Mouse (Mus musculus) mouse trophoblast stem cell (cell line): ENCODE results near the gene Tfam.

Source experiments
- in situ Hi-C, 2 experiments: fragments of 300-500 bp; cut with MseI, MboI; formaldehyde crosslinking; loops; 2 replicates in 1 of 2; 3 replicates in 1 of 2; pipeline ENCODE4 v1.15.1; 2025

The Tfam gene

GRCm38 (mm10) chr10:71238240-71238554 lies at the start of gene Tfam:
Gene Tfam (minus strand): TSS chr10:71238280.
- in situ Hi-C loops = no loop called here

GRCm38 (mm10) chr10:71285126-71285580 lies 47.1 kb upstream of the Tfam start, which contains the start of gene Ube2d1:
Gene Ube2d1 (minus strand): TSS chr10:71285262.
- in situ Hi-C loops = no loop called here

- in situ Hi-C loops = no loop called here
Observed at GRCm38 (mm10) chr10:71284511-71285125, 46.5 kb upstream of the Tfam start.

DNA sequence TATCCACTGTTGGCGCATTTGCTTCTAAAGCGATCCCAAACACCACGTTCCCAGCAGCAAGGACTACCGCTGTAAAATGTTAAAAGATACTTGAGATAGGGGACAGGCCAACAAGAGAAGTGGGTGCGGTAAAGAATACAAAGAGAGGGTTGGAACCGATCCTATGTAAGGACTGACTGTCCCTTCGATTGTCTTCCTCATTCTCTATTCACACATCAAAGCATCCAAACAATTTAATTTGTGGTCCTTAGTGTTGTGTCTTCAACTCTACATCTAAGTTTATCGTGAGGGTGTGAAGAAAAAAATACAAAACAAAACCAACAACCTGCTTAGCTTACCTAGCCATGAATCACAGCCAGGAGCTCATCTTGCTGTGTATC lies 46.0 kb upstream of the Tfam start:
- in situ Hi-C loops = no loop called here

DNA sequence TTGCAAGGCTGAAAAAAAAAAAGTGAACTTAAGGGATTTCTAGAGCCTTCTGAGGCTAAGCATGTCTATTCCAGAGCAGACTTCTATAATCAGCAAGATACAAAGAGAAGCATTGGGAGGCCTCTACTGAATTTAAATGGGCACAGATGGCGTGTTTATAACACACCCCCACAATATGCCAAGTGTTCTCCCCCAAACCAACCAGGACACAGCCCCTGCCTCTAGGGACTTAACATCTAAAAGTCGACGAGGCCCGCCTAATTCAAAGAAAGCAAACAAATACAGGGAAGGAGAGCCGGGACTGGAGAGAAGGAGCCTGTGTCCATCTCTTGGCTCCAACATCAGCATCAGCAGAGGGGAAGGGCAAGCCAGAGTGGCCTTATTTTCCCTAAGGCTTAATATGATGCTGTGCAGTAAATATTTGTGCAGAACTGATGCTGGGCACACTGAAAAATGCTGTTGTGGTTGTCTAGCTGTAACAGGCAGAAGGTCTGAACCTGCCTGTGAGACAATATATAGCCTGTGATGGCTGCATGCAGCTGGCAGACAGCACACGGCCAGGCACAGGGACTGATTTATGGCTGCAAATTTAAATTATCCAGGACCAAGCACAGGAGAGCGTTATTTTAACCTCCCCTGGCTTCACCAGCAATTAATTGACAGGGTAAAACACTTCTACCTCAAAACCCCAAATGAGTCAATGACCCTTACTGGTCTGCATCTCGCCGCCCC lies 35.1 kb upstream of the Tfam start:
- in situ Hi-C loops = no loop called here

DNA sequence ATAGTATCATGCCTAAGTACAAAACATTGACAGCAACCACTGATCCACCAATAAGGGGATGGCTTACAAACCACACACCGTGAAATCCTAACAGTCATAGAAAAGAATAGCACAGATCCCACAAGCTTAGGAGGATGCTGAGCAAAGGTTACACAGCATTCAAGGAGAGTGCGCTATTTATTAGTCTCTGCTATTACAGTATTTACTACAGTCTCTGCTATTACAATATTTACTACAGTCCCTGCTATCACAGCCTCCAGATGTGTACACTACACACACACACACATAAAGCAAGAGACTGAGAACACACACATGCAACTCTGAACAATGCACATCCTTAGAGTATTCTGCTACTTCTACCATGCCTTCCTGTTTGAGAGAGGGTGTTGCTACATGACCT lies 29.9 kb upstream of the Tfam start:
- in situ Hi-C loops = no loop called here

DNA sequence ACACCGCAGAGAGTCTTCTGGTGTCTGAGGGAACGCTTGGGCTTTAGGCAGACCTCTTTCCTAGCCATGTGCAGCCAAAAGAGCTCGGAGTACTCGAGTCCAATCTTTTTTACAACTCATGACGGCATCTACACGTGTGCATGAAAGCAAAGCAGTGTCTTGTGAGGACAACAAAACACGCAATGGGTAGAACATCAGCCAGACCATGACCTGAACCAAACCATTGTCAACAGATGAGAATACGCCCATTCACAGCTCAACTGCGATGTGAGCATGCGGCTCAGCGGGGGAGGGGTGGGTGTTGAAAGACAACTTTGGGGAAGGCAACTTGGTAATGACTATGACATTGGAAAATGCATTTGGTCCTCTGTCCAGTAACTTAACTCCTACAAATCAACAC lies 29.4 kb upstream of the Tfam start:
- in situ Hi-C loops = no loop called here

GRCm38 (mm10) chr10:71265067-71265466 lies 27.0 kb upstream of the Tfam start:
- in situ Hi-C loops = no loop called here

- in situ Hi-C loops = no loop called here
Observed at GRCm38 (mm10) chr10:71261637-71262036, 23.6 kb upstream of the Tfam start.

DNA sequence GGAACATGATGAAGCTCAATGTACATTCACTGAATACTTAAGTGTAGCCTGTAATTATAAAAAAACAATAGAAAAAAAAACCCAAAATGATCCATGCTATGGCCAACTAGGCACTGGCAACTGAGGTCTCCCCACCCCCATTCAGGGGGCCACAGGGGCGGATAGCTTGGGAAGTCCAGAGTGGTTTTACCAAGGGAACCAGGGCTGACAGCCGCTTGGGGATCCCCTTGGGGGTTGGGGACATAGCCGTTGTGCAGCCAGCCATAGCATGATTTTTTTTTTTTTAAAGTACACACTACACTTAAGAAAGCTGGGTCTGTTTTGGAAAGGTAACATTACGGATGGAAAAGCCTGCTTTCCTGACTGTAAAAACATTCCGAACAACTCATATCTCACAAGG lies 20.9 kb upstream of the Tfam start:
- in situ Hi-C loops = no loop called here

- in situ Hi-C loops = no loop called here
Observed at GRCm38 (mm10) chr10:71258516-71258915, 20.4 kb upstream of the Tfam start.

DNA sequence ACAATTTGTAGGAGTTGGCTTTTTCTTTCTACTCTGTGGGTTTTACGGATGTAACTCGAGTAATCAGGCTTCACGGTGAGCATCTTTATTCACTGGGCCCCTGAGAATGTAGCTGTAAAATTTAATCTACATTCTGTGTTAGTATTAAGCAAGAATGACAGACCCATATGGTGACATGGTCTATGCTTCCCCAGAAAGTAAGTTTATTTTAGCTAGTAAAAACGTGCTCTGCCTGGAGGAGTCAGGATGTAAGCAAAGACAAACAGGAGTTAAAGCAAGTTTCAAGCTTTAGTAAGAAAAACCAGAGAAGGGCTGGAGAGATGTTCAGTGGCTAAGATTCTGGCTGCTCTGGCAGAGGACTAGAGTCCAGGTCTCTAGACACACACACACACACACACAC lies 15.1 kb upstream of the Tfam start:
- in situ Hi-C loops = no loop called here

- in situ Hi-C loops = no loop called here
Observed at GRCm38 (mm10) chr10:71252421-71252820, 14.3 kb upstream of the Tfam start.

GRCm38 (mm10) chr10:71251846-71252245 lies 13.8 kb upstream of the Tfam start:
- in situ Hi-C loops = no loop called here

GRCm38 (mm10) chr10:71251256-71251655 lies 13.2 kb upstream of the Tfam start:
- in situ Hi-C loops = no loop called here

GRCm38 (mm10) chr10:71250472-71250871 lies 12.4 kb upstream of the Tfam start:
- in situ Hi-C loops = no loop called here

DNA sequence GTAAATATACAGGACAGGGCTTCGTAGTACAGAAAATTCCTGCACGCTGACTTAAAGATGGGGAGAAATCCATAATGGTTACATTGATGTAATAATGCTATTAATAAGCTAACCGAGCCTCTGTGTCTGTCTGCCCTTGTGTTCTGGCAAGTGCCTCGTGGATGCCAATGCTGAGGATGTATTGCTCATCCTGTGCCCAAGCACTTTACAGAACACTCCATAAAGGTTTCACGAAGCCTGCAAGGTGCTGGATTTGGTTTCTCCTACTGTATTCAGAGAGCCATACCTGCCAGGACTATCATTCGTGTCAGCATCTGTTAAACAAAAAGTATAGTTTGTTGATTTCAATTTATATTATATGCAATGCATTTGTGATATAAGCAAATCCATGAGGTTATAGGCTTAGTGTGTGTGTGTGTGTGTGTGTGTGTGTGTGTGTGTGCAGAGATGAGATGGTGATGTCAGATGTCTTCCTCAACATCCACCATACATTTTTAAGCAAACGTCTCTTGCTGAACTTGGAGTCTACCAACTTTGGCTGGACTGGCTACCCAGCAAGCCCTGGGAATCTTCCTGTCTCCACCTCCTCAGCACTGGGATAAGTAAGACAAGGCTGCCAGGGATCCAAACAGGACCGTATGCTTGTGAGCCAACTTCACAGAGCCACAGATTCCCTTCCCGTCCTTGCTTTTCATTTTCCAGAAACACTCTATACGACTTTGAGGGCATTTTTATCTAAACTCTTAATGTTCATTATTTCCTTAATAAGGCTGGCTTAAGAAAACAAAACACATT lies 11.2 kb upstream of the Tfam start:
- in situ Hi-C loops = no loop called here

DNA sequence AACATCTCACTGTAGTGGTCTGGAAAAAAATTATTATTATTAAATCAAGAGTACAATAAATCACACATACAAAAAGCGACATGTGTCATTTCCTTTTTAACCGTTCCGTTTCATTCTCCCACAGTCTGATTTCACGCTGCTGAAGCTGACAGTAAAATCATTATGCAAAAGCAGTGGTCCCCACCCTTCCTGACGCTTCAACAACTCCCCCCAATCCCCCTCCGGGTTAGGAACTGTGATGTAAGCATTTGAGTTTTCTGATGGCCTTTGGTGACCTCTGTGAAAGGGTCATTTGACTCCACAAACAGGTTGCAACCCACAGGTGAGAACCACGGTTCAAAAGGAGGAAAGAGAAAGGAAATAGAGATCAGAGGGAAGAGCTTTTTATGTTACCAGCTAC lies 8.9 kb upstream of the Tfam start:
- in situ Hi-C loops = no loop called here

DNA sequence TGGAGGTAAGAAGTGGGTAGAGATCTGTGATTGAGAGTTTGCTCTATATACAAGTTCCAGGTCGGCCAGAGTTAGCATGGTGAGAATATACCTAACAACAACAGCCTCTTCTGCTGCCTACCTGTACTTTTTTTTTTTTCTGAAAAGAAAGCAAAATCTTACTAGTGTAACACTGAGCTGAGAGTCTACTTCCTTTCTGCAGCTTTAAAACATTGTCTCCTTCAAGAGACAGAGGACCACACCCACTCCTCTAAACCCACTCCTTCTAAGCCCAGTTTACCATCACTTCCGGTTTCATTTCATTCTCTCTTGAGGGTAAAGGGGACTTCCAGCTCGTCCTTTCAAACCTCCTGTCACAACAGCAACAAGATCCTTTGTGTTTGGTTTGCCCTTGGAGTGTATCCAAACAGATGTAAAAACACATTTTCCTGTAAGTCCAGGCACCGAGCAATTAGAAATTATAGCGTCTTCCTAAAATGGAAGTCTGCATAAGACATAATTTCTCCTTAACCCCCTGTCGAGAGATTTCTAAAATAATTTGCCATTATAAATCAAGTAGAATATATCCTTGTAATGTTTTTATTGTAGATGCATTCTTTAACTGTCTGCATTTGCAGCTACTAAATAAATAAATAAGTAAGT lies 1.5 kb upstream of the Tfam start:
- in situ Hi-C loops = no loop called here

DNA sequence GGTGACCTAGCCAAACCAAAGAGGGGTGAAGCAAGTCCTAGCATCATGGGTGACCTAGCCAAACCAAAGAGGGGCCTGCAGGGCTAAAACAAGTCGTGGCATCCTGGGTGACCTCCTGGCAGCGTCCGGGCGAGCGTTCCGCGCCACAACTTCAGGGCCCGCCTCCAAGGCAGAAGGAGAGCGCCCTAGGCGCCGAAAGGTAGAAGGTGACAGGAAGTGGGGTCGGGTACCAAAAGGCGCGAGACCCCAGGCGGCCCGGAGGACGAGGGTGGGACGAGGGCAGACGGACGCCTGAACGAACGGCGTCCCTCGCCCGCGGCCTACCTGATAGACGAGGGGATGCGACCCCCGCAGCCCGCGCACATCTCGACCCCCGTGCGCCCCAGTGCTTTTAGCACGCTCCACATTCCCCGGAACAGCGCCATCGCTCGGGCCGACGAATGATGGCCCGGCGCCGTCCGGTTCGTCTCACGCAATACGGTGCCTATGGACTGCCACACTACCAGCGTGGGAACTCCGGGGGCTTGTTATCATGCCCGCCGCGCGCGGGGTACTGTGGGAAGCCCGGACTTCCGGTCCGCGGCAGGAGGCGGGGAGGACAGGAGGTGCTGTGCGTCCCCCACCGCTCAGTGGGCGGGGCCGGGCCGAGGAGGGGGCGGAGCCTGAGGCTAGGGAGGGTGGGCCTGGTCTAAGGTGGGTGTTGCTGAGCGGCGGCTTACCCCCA lies 402 bp downstream of the Tfam start:
- in situ Hi-C loops = no loop called here

GRCm38 (mm10) chr10:71234071-71234470 lies 4.0 kb downstream of the Tfam start:
- in situ Hi-C loops = no loop called here

DNA sequence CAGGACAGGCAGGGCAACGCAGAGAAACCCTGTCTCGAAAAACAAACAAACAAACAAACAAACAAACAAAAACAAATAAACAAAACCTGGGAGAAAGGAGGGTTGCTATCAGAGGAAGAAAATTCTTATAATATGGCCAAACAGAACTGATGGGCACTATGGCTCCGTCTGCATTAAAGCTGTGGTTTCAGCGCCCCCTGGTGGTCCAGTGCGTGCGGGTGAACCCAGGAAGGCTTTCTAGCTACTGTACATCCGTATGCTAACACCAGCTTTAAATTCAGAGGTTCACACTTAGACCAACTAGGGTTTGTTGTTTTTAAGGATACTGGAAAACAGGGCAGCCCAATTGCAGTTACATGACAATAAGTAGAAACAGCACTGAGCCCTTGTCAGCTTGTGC lies 12.2 kb downstream of the Tfam start:
- in situ Hi-C loops = loop anchor here in 1 of 2 experiments (10.0 kb wide), 1 partner anchor 131 kb away; no protein-coding TSS in a partner anchor
